Mouse (Mus musculus) kidney, adult 2 months (tissue): Measurements from ENCODE around the gene Ntn5.

Source experiments
- CTCF ChIP-seq: fragments of 200-500 bp; conservative IDR thresholded peaks from 2 replicates; pipeline ENCODE4 v1.5.1; 2011; ENCODE audit warnings: low read depth, mild to moderate bottlenecking, control low read depth, low read length, moderate library complexity, mixed read lengths; ENCODE audit not compliant: insufficient read depth, insufficient read length
- POLR2A ChIP-seq: fragments of 200-500 bp; IDR thresholded peaks from one replicate; pipeline ENCODE4 v1.6.1; 2011; ENCODE audit warnings: low read depth, low read length, control low read depth

DNA sequence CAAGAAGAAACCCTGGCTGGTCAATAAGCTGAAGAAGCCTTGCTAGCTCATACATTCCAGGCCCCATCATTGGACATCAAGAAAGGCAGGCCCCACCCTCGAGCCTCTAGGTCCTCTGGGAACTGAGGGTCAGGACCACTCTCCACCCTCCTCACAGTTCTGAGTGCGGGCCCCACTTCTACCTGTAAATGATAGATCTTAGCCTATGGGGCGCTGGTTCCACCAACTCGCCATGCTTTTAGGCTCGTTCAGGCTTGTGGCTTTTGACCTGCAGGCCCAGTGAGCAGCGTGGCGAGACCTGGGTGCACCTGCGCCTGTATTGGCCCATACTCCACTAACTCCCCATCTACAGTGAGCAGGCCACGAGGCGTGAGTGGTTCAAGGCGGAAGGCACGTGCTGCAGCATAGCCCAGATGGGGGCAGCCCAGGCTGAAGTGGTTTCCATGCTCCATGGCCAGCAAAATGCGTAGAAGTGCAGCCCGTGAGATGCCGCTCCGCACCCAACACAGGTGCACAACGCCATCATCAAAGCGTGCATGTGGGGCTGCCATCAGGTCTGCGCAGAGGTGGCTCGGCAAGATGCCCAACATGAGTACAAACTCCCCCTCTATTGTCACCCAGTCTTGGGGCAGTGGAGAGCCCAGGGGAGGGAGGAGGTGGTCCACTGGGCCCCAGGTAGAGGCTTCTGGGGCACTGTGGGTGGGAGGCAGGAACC lies 26.8 kb downstream of the Ntn5 start:
- no peak for TF ChIP-seq CTCF
- TF ChIP-seq POLR2A: peak; percentile 90
